Mouse (Mus musculus) megakaryocyte, embryonic 14.5 days (primary cell): ENCODE results near the gene Zfand3.

ENCODE experiments used
- FLI1 ChIP-seq: IDR thresholded peaks from 2 replicates; pipeline ENCODE4 v1.6.1; 2012; ENCODE audit warnings: low read length, inconsistent platforms, mixed read lengths
- GATA1 ChIP-seq: IDR thresholded peaks from 3 replicates; pipeline ENCODE4 v1.6.1; 2012; ENCODE audit warnings: mixed read lengths, low read length, inconsistent platforms, borderline replicate concordance

- TF ChIP-seq GATA1 (no peak), FLI1 (no peak)
These were observed 82.2 kb downstream of the Zfand3 start for GRCm38 (mm10) chr17:30086695-30087094.
